8 mouse cellular contexts compared by ENCODE assay signal in genomic region chr11:22286885-22287512, GRCm38 (mm10). TPM values are rescaled to one million over a fixed set of nuclear protein-coding genes. Genes with fewer than 3 reads are reported as not detected.
DNase-seq lines count a peak whose midpoint lies in the region; ATAC-seq and TF ChIP-seq lines count a peak whose summit lies in the region.

No protein-coding gene starts in this region.

- ATAC-seq in frontal cortex, adult (ENCODE audit: low TSS enrichment), result peak; percentile 93
- peak; percentile 99 for ATAC-seq in lung, postnatal 0 days

- H3K4me2 ChIP-seq in lung, postnatal 0 days (replicated peaks; ENCODE audit: low read depth, low read length), result peak overlapping the region; percentile 83

- no peaks in the 10 kb centered on the region for H3K27me3 ChIP-seq in hindbrain, embryonic 10.5 days (ENCODE audit: insufficient read depth, poor library complexity, severe bottlenecking)
- no peaks in the 10 kb centered on the region for H3K27me3 ChIP-seq in lung, postnatal 0 days (replicated peaks; ENCODE audit: insufficient read depth, low read length)

- H3K4me1 ChIP-seq in hindbrain, embryonic 10.5 days (replicated peaks), result peaks cover 33% of the 10 kb centered on the region
- peaks cover 4% of the 10 kb centered on the region; the same call in 1 of the 2 replicates for H3K4me1 ChIP-seq in lung, postnatal 0 days (ENCODE audit: insufficient read depth, low read depth, low read length)

- no peaks in the 10 kb centered on the region for H3K9me3 ChIP-seq in hindbrain, embryonic 10.5 days
- H3K9me3 ChIP-seq in lung, postnatal 0 days (ENCODE audit: low read length), result no peaks in the 10 kb centered on the region

- peak overlapping the region; percentile 78 for H3K9ac ChIP-seq in lung, postnatal 0 days (replicated peaks; ENCODE audit: low read depth)

- no peak for TF ChIP-seq CTCF in lung, postnatal 0 days (IDR thresholded peaks at IDR 0.05)

- no peak for TF ChIP-seq EP300 in lung, postnatal 0 days (IDR thresholded peaks at IDR 0.05)

- peak overlapping the region; percentile 98 for H3K27ac ChIP-seq in hindbrain, embryonic 10.5 days
- H3K27ac ChIP-seq in lung, postnatal 0 days (ENCODE audit: low read length), result peak overlapping the region; percentile 87

- peak overlapping the region; percentile 88 for H3K4me3 ChIP-seq in hindbrain, embryonic 10.5 days
- peak overlapping the region; percentile 82 for H3K4me3 ChIP-seq in lung, postnatal 0 days (ENCODE audit: low read depth, low read length)

- H3K36me3 ChIP-seq in hindbrain, embryonic 10.5 days, result peaks cover 19% of the 10 kb centered on the region
- H3K36me3 ChIP-seq in lung, postnatal 0 days (ENCODE audit: insufficient read depth, low read length), result no peaks in the 10 kb centered on the region

- 1% methylated on average over 41 of the region's 43 CpGs for WGBS in hindbrain, embryonic 10.5 days
- under 1% methylated on average over 30 of the region's 43 CpGs for WGBS in lung, postnatal 0 days

- peak; percentile 100 for DNase-seq in MN1 (ENCODE audit: low spot score)
- DNase-seq in cerebellum, adult 9-10 months, result peak; percentile 96
- DNase-seq in hindbrain, embryonic 10.5 days (ENCODE audit: low spot score), result peak; percentile 96
- peak; percentile 96 for DNase-seq in layer of hippocampus, adult 9-11 months
- DNase-seq in lung, postnatal 0 days (ENCODE audit: low spot score), result peak; percentile 99
- peak; percentile 98 for DNase-seq in ovary, postnatal 14 days (ENCODE audit: low spot score)
- DNase-seq in thymus, postnatal 14 days, result peak; percentile 95

RNA-seq across cellular contexts. Expression of gene Ehbp1, which starts 55.1 kb away (rescaled TPM):
- 7.4 and 9.6 TPM in 2 replicates for polyA plus RNA-seq in hindbrain, embryonic 10.5 days (2016; fragmentation: Nextera tagmentation; extraction: Ambion mirVana)
- 5.1 and 6.1 TPM in 2 replicates for polyA plus RNA-seq in lung, postnatal 0 days (2015; fragmentation: Nextera tagmentation; extraction: Ambion mirVana)

Comparison
In these comparisons a context has a peak if more than half of its experiments do, and no peak if none do; other contexts are left out.
1. Peak in every context shown above with its lines: DNase-seq, ATAC-seq, H3K4me3 ChIP-seq and H3K27ac ChIP-seq.